Mouse (Mus musculus): Measurements from ENCODE around the gene Mrpl42.

GRCm38 (mm10) chr10:95445104-95446056 is 56.4 kb downstream of the Mrpl42 start:
- TF ChIP-seq CTCF (conservative IDR thresholded peaks at IDR 0.05; ENCODE audit: low read length) (no peak), NANOG (IDR thresholded peaks at IDR 0.05; ENCODE audit: borderline replicate concordance, low read length) (no peak), POU5F1 (IDR thresholded peaks at IDR 0.05; ENCODE audit: borderline replicate concordance, low read length) (no peak)

Data from E14TG2a.4 (cell line).